Mouse (Mus musculus) heart, adult 2 months (tissue): ENCODE results near the gene Runx3.

Experiments used
- CTCF ChIP-seq: fragments of 200-600 bp; IDR thresholded peaks from 2 replicates; pipeline ENCODE4 v1.8.1; 2022; ENCODE audit warnings: antibody characterized with exemption, mild to moderate bottlenecking, moderate library complexity
- EP300 ChIP-seq: fragments of 200-500 bp; IDR thresholded peaks from 2 replicates; pipeline ENCODE4 v1.6.1; 2011; ENCODE audit warnings: low read depth, low read length, control low read depth; ENCODE audit not compliant: insufficient read depth
- POLR2A ChIP-seq: fragments of 200-500 bp; IDR thresholded peaks from 2 replicates; pipeline ENCODE4 v1.6.1; 2011; ENCODE audit warnings: mild to moderate bottlenecking, low read depth, low read length, control low read depth; ENCODE audit not compliant: insufficient read depth

- no peak for TF ChIP-seq EP300
- no peak for TF ChIP-seq POLR2A
- TF ChIP-seq CTCF = no peak
Observed at GRCm38 (mm10) chr4:135177568-135177967, 57.1 kb downstream of the Runx3 start.
